Mouse (Mus musculus): ENCODE data around the gene Zmym4. TPM values are rescaled to one million over a fixed set of nuclear protein-coding genes. Genes with fewer than 3 reads are reported as not detected.

Zmym4 gene
- total and polyA plus RNA-seq, 3 experiments = 14.9 to 71.1 (median 23.6) TPM

DNA sequence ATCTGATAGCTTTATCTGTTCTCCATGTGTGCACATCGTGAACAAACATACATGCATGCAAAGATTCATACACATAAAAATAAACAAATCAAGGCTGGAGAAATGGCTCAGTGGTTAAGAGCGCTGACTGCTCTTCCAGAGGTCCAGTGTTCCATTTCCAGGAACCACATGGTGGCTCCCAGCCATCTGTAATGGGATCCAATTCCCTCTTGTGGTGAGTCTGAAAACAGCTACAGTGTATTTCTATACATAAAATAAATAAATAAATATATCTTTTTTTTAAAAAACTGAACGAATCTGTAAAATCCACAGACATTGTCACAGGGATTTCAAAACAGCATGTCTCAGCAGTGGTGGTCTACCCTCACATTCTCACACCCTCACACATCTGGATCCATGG lies 10.8 kb upstream of the Zmym4 start:
- Histone ChIP-seq H3K4me1 (ENCODE audit: control insufficient read depth in 1 of 2, insufficient read depth in 2 of 2, low read length in 2 of 2) (peaks cover 0 to 2% of the 10 kb centered on the region in 2 experiments; a peak in 1 of 4 replicates), H3K27me3 (ENCODE audit: control insufficient read depth in 1 of 2, insufficient read depth in 2 of 2, low read length in 2 of 2) (peaks cover 1 to 5% of the 10 kb centered on the region in 2 experiments; a peak in 3 of 4 replicates), H3K4me3 (ENCODE audit: control insufficient read depth in 1 of 2, insufficient read depth in 1 of 2, low read depth in 2 of 2, low read length in 2 of 2) (no peak overlapping the region), H3K27ac (ENCODE audit: control insufficient read depth, low read depth, low read length) (no peak overlapping the region), H3K79me2 (ENCODE audit: control insufficient read depth, insufficient read depth, low read length, poor library complexity) (no peaks in the 10 kb centered on the region), H3K9ac (ENCODE audit: control insufficient read depth, low read depth, low read length, poor library complexity, severe bottlenecking) (no peak overlapping the region), H3K36me3 (ENCODE audit: control insufficient read depth in 1 of 2, insufficient read depth in 2 of 2, low read length in 2 of 2) (no peaks in the 10 kb centered on the region), H3K9me3 (replicated peaks; ENCODE audit: insufficient read depth, low read length) (no peaks in the 10 kb centered on the region)
- DNase-seq (ENCODE audit: low read depth, low spot score) = no peak
- TF ChIP-seq ZKSCAN1 (IDR thresholded peaks at IDR 0.05; ENCODE audit: low read depth, low read length) = no peak
- TF ChIP-seq NELFE (IDR thresholded peaks at IDR 0.05; ENCODE audit: low read depth, low read length) = no peak
- no peak for TF ChIP-seq MXI1 (IDR thresholded peaks at IDR 0.05; ENCODE audit: low read depth, low read length)
- TF ChIP-seq HCFC1 (IDR thresholded peaks at IDR 0.05; ENCODE audit: low read depth, low read length) = no peak
- TF ChIP-seq USF1 (IDR thresholded peaks at IDR 0.05; ENCODE audit: low read depth, low read length) = no peak
- TF ChIP-seq UBTF (IDR thresholded peaks at IDR 0.05; ENCODE audit: borderline replicate concordance, insufficient read depth, low read depth, low read length) = no peak
- TF ChIP-seq MYB (IDR thresholded peaks at IDR 0.05; ENCODE audit: low read depth, low read length) = no peak
- no peak for TF ChIP-seq TAL1 (IDR thresholded peaks at IDR 0.05; ENCODE audit: low read length)
- TF ChIP-seq NRF1 (IDR thresholded peaks at IDR 0.05; ENCODE audit: insufficient read depth, low read depth, low read length, poor library complexity, severe bottlenecking) = no peak
- no peak for TF ChIP-seq TBP (IDR thresholded peaks at IDR 0.05; ENCODE audit: low read depth, low read length)
- TF ChIP-seq ELF1 (IDR thresholded peaks at IDR 0.05; ENCODE audit: low read depth, low read length) = no peak
- no peak for TF ChIP-seq MYC (IDR thresholded peaks at IDR 0.05; ENCODE audit: low read depth, low read length)
- TF ChIP-seq RCOR1 (IDR thresholded peaks at IDR 0.05; ENCODE audit: low read depth, low read length) = no peak

DNA sequence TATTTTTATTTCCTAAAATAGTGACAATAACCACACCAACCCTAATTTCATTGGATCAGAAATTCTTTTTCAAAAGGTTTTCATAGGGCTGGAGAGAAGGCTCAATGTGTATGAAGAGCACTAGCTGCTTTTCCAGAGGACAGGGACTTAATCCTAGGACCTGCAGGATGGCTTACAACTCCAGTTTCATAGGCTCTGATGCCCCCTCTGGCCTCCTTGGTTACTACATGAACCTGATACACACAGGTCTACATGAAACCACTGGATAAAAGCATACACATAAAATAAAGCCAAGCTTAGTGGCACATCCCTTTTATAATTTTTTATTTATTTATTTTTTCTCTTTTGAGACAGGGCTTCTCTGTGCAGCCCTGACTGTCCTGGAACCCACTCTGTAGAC lies 9.5 kb upstream of the Zmym4 start:
- Histone ChIP-seq H3K9me3 (replicated peaks; ENCODE audit: insufficient read depth, low read length) (no peaks in the 10 kb centered on the region), H3K79me2 (ENCODE audit: control insufficient read depth, insufficient read depth, low read length, poor library complexity) (no peaks in the 10 kb centered on the region), H3K4me3 (ENCODE audit: control insufficient read depth in 1 of 2, insufficient read depth in 1 of 2, low read depth in 2 of 2, low read length in 2 of 2) (no peak overlapping the region), H3K27ac (ENCODE audit: control insufficient read depth, low read depth, low read length) (no peak overlapping the region), H3K9ac (ENCODE audit: control insufficient read depth, low read depth, low read length, poor library complexity, severe bottlenecking) (no peak overlapping the region), H3K36me3 (ENCODE audit: control insufficient read depth in 1 of 2, insufficient read depth in 2 of 2, low read length in 2 of 2) (no peaks in the 10 kb centered on the region), H3K4me1 (ENCODE audit: control insufficient read depth in 1 of 2, insufficient read depth in 2 of 2, low read length in 2 of 2) (peaks cover 0 to 2% of the 10 kb centered on the region in 2 experiments; a peak in 1 of 4 replicates), H3K27me3 (ENCODE audit: control insufficient read depth in 1 of 2, insufficient read depth in 2 of 2, low read length in 2 of 2) (peaks cover 1 to 4% of the 10 kb centered on the region in 2 experiments; a peak in 3 of 4 replicates)
- no peak for TF ChIP-seq JUND (IDR thresholded peaks at IDR 0.05; ENCODE audit: low read depth, low read length)
- TF ChIP-seq SMC3 (IDR thresholded peaks at IDR 0.05; ENCODE audit: low read depth, low read length) = peak; percentile 29; the same call in 1 of the 2 replicates
- no peak for TF ChIP-seq POLR2A (IDR thresholded peaks at IDR 0.05; ENCODE audit: control insufficient read depth in 1 of 2, insufficient read depth in 1 of 2, low read depth in 1 of 2, low read length in 2 of 2, poor library complexity in 1 of 2)
- TF ChIP-seq USF1 (IDR thresholded peaks at IDR 0.05; ENCODE audit: low read depth, low read length) = no peak
- TF ChIP-seq MAX (IDR thresholded peaks at IDR 0.05; ENCODE audit: low read length) = no peak
- TF ChIP-seq RAD21 (IDR thresholded peaks at IDR 0.05; ENCODE audit: low read depth, low read length) = peak; percentile 66
- peak; percentile 41 to 65 (median 43) for TF ChIP-seq CTCF (IDR thresholded peaks at IDR 0.05 in 2 of 3, conservative IDR thresholded peaks at IDR 0.05 in 1 of 3; ENCODE audit: control insufficient read depth in 1 of 3, insufficient read depth in 1 of 3, low read depth in 2 of 3, low read length in 3 of 3, poor library complexity in 1 of 3, severe bottlenecking in 1 of 3)
- no peak for TF ChIP-seq UBTF (IDR thresholded peaks at IDR 0.05; ENCODE audit: borderline replicate concordance, insufficient read depth, low read depth, low read length)
- DNase-seq (ENCODE audit: low read depth, low spot score) = peak; percentile 71
